Mouse (Mus musculus) left cerebral cortex, adult 18-20 months (tissue): Measurements from ENCODE around the gene Amotl2. TPM values are rescaled to one million over a fixed set of nuclear protein-coding genes. Genes with fewer than 3 reads are reported as not detected.

Experiments used
- DNase-seq, 2 experiments: peaks; one replicate each; pipeline ENCODE4 v3.0.0; 2021 to 2022; ENCODE audit warnings: low spot score in 2 of 2, mixed read lengths in 1 of 2
- total RNA-seq, 2 experiments: library from RNA; stranded (reverse); gene quantifications; 2 replicates each; pipeline ENCODE4 v1.2.3; 2021

Gene Amotl2
- total RNA-seq, 2 experiments from 2014 or later: 19.5 to 20.5 TPM

GRCm38 (mm10) chr9:102771308-102771895, 54.9 kb downstream of the Amotl2 start:
- no peak for DNase-seq

GRCm38 (mm10) chr9:102777631-102778591, 61.4 kb downstream of the Amotl2 start:
- peak in 1 of 2 experiments; percentile 22 for DNase-seq

- peak; percentile 64 to 70 for DNase-seq
Observed at GRCm38 (mm10) chr9:102779493-102779892, 63.0 kb downstream of the Amotl2 start.

Other genes with a start within 250 kb of the Amotl2 start
- 1 to 10 TPM in 1 of 2 experiments, under 1 TPM in 1; 1.00 to 1.8 TPM for gene Ky, start 210.9 kb upstream of the Amotl2 start, total RNA-seq
- 100 to 1,000 TPM; 107 to 112 TPM for gene Anapc13, start 90.4 kb upstream of the Amotl2 start, total RNA-seq
- gene Cep63, start 90.1 kb upstream of the Amotl2 start, total RNA-seq: 10 to 100 TPM; 31.3 to 32.5 TPM
- 10 to 100 TPM; 37.1 to 38.7 TPM for gene Ryk, start 118.2 kb downstream of the Amotl2 start, total RNA-seq